Mouse (Mus musculus) small intestine, adult 2 months (tissue): Measurements from ENCODE around the gene Ace2. TPM values are rescaled to one million over a fixed set of nuclear protein-coding genes. Genes with fewer than 3 reads are reported as not detected.

Experiments used
- H3K27ac ChIP-seq: fragments of 200-500 bp; 2 replicates; pipeline ENCODE4 v1.5.1; 2012; ENCODE audit warnings: low read depth, low read length, control low read depth, inconsistent platforms; ENCODE audit not compliant: insufficient read depth
- H3K27me3 ChIP-seq: fragments of 200-500 bp; 2 replicates; pipeline ENCODE4 v1.6.1; 2012; ENCODE audit warnings: mild to moderate bottlenecking, moderate library complexity, low read length, inconsistent platforms; ENCODE audit not compliant: control insufficient read depth, insufficient read depth
- H3K36me3 ChIP-seq: fragments of 200-500 bp; 2 replicates; pipeline ENCODE4 v1.6.1; 2012; ENCODE audit warnings: mild to moderate bottlenecking, low read length, control low read depth, inconsistent platforms; ENCODE audit not compliant: control insufficient read depth, insufficient read depth
- H3K4me1 ChIP-seq: fragments of 200-500 bp; 2 replicates; pipeline ENCODE4 v1.6.1; 2012; ENCODE audit warnings: low read length, inconsistent platforms, mixed read lengths; ENCODE audit not compliant: control insufficient read depth, insufficient read depth, insufficient read length
- H3K4me3 ChIP-seq: fragments of 200-500 bp; 2 replicates; pipeline ENCODE4 v1.5.1; 2012; ENCODE audit warnings: low read depth, mild to moderate bottlenecking, control low read depth, inconsistent platforms, low read length, moderate library complexity
- CTCF ChIP-seq: fragments of 200-500 bp; IDR thresholded peaks from 2 replicates; pipeline ENCODE4 v1.5.1; 2012; ENCODE audit warnings: low read depth, mild to moderate bottlenecking, control low read depth, inconsistent platforms, low read length, moderate library complexity, mixed read lengths; ENCODE audit not compliant: insufficient replicate concordance, insufficient read length; ENCODE audit errors: extremely low read depth
- POLR2A ChIP-seq: fragments of 200-500 bp; IDR thresholded peaks from 2 replicates; pipeline ENCODE4 v1.6.1; 2012; ENCODE audit warnings: low read depth, mild to moderate bottlenecking, control low read depth, inconsistent platforms, low read length, moderate library complexity
- WGBS: fragments of 180-500 bp; shearing (Covaris S2); methylation state at CpG from one replicate; pipeline ENCODE4 v1.1.7; 2018; 5-methylcytosine and 5-hydroxymethylcytosine counted together
- polyA plus RNA-seq: library from polyadenylated mRNA; depleted of rRNA; stranded (reverse); fragments of >200 nt; gene quantifications from 2 replicates; pipeline ENCODE4 v1.2.3, GENCODE M21; 2012

Gene Ace2
- polyA plus RNA-seq, 1 experiment: 82.4 TPM

GRCm38 (mm10) chrX:164153606-164154005 lies 14.5 kb downstream of the Ace2 start:
- Histone ChIP-seq H3K27ac (no peak overlapping the region), H3K27me3 (no peaks in the 10 kb centered on the region), H3K4me3 (no peak overlapping the region), H3K36me3 (peaks cover 22% of the 10 kb centered on the region; the same call in 1 of the 2 replicates), H3K4me1 (peaks cover 3% of the 10 kb centered on the region; the same call in 1 of the 2 replicates)
- TF ChIP-seq POLR2A (no peak), CTCF (no peak)

DNA sequence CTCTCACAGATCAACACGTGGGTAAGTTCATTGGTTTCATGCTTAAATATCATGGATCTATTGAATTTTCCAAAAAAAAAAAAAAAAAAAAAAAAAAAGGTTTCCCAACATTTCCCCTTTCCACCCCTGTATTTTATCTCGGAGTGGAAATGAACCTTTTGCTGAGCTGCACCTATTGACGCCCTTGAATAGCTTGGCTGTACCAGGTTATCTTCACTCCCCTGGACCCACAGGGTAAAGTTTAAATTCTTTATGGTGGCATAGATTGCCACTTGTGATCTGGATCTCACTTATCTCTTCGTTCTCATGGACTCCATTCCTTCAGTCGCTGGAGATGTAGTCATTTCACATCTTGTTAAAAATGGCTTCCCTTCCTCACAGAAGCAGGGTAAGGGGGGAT lies 15.5 kb downstream of the Ace2 start:
- TF ChIP-seq CTCF (no peak), POLR2A (no peak)
- H3K27ac ChIP-seq: no peak overlapping the region
- no peaks in the 10 kb centered on the region for H3K27me3 ChIP-seq
- 38% methylated on average over 5 of the region's 5 CpGs for WGBS
- peaks cover 3% of the 10 kb centered on the region; the same call in 1 of the 2 replicates for H3K4me1 ChIP-seq
- no peak overlapping the region for H3K4me3 ChIP-seq
- H3K36me3 ChIP-seq: peaks cover 23% of the 10 kb centered on the region; the same call in 1 of the 2 replicates

- Histone ChIP-seq H3K27ac (no peak overlapping the region), H3K4me1 (no peaks in the 10 kb centered on the region), H3K4me3 (no peak overlapping the region), H3K36me3 (peaks cover 23% of the 10 kb centered on the region), H3K27me3 (no peaks in the 10 kb centered on the region)
- no peak for TF ChIP-seq POLR2A
- TF ChIP-seq CTCF: no peak
- WGBS: 91% methylated on average over 1 of the region's 1 CpGs
Observed at GRCm38 (mm10) chrX:164164681-164165080, 25.5 kb downstream of the Ace2 start.

DNA sequence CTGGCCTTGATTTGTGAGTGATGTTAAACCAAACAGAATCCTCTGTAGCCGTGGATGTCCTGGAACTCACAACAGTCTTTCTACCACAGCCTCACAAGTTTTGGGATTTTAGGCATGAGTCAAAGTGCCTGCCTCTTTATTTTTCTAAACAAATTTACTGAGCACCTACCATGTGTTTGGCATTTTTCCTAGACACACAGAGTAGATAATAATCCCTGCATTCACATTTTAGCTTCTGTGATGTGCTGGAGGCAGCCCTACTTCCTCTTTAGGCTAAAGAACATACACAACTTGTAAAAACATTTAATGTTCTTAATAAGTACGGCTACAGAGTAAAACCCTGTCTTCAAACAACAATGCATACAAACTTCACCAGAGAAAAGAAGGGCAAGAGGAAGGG lies 31.9 kb downstream of the Ace2 start:
- H3K27ac ChIP-seq: no peak overlapping the region

GRCm38 (mm10) chrX:164173880-164174279 lies 34.7 kb downstream of the Ace2 start:
- 91% methylated on average over 4 of the region's 4 CpGs for WGBS
- Histone ChIP-seq H3K4me1 (no peaks in the 10 kb centered on the region), H3K4me3 (no peak overlapping the region), H3K27ac (no peak overlapping the region), H3K36me3 (peaks cover 31% of the 10 kb centered on the region), H3K27me3 (no peaks in the 10 kb centered on the region)
- TF ChIP-seq CTCF: no peak
- TF ChIP-seq POLR2A: no peak

More for the DNA sequence above, 31.9 kb downstream of the Ace2 start:
- TF ChIP-seq CTCF (no peak), POLR2A (no peak)
- 62% methylated on average over 2 of the region's 2 CpGs for WGBS
- Histone ChIP-seq H3K4me3 (no peak overlapping the region), H3K27me3 (no peaks in the 10 kb centered on the region), H3K36me3 (peaks cover 39% of the 10 kb centered on the region), H3K4me1 (no peaks in the 10 kb centered on the region)

DNA sequence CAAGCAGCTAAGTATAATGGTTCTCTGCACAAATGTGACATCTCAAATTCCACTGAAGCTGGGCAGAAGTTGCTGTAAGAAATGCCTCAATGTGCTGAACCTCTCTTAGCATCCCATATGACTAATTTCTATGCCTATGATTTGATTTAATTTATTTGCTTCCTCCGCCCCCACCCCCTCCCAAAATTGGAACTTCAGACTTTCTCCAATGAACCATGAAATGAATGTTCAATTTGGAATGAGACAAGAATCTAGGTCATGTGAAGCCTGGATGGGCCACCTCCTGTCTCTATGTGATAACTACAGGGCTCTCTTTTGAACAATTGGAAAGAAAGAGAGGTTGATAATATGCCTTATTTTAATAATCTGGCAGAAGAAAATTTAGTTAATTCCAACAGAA lies 36.2 kb downstream of the Ace2 start:
- no peak for TF ChIP-seq POLR2A
- TF ChIP-seq CTCF: no peak
- 85% methylated on average over 1 of the region's 1 CpGs for WGBS

DNA sequence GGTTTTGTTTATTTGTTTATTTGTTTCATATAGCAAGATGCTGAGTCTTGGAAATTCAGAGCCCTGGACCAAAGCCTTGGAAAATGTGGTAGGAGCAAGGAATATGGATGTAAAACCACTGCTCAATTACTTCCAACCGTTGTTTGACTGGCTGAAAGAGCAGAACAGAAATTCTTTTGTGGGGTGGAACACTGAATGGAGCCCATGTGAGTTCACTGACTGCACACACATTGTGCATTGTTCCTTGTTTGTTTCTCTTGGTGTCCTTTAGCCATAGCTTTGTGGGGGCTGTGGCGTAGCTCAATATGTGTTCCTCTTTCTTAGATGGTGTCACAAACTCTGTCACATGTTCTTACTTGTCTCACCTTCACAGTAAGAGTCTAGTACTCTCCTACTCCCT lies 36.6 kb downstream of the Ace2 start:
- WGBS: 74% methylated on average over 2 of the region's 2 CpGs
- H3K4me3 ChIP-seq: no peak overlapping the region
- no peak for TF ChIP-seq CTCF
- no peak for TF ChIP-seq POLR2A

More for the DNA sequence above, 36.2 kb downstream of the Ace2 start:
- no peak overlapping the region for H3K4me3 ChIP-seq
- no peaks in the 10 kb centered on the region for H3K4me1 ChIP-seq
- H3K27ac ChIP-seq: no peak overlapping the region
- no peaks in the 10 kb centered on the region for H3K27me3 ChIP-seq
- peaks cover 31% of the 10 kb centered on the region for H3K36me3 ChIP-seq

More for the DNA sequence above, 36.6 kb downstream of the Ace2 start:
- Histone ChIP-seq H3K27ac (no peak overlapping the region), H3K36me3 (peaks cover 29% of the 10 kb centered on the region), H3K4me1 (no peaks in the 10 kb centered on the region), H3K27me3 (no peaks in the 10 kb centered on the region)
